ENCODE assay signal across 11 mouse cellular contexts in genomic region chr5:13982417-13983054, GRCm38 (mm10). TPM values are rescaled to one million over a fixed set of nuclear protein-coding genes. Genes with fewer than 3 reads are reported as not detected.
A peak's percentile ranks its signal among the peaks of the same experiment; 100 is the strongest.
DNase-seq lines count a peak whose midpoint lies in the region; ATAC-seq lines count a peak whose summit lies in the region.
"Had no signal": no experiment of that assay in that cellular context is flagged by ENCODE, and none has a peak within 500 bp of the region (broad histone marks: within the 10 kb centered on the region; RNA-seq: fewer than 3 reads in every experiment).

No protein-coding gene starts in this region.

- H3K4me3 ChIP-seq in midbrain, embryonic 12.5 days: no peak overlapping the region
- no peak overlapping the region for H3K4me3 ChIP-seq in midbrain, embryonic 10.5 days
- no peak overlapping the region for H3K4me3 ChIP-seq in forebrain, embryonic 12.5 days (replicated peaks)
- H3K4me3 ChIP-seq in lung, embryonic 16.5 days (ENCODE audit: low read length): no peak overlapping the region
- H3K4me3 ChIP-seq in neural tube, embryonic 15.5 days (replicated peaks): no peak overlapping the region
- no peak overlapping the region for H3K4me3 ChIP-seq in liver, embryonic 11.5 days (ENCODE audit: low read depth, low read length)
- H3K4me3 ChIP-seq in kidney, embryonic 16.5 days (ENCODE audit: low read length): no peak overlapping the region
- H3K4me3 ChIP-seq: limb, embryonic 10.5 days had no signal

- 22% methylated on average over 7 of the region's 7 CpGs for WGBS in midbrain, embryonic 12.5 days
- WGBS in midbrain, embryonic 10.5 days: 32% methylated on average over 7 of the region's 7 CpGs
- 10% methylated on average over 7 of the region's 7 CpGs for WGBS in forebrain, embryonic 12.5 days
- 39% methylated on average over 7 of the region's 7 CpGs for WGBS in lung, embryonic 16.5 days
- WGBS in neural tube, embryonic 15.5 days: 8% methylated on average over 7 of the region's 7 CpGs
- WGBS in liver, embryonic 11.5 days: 64% methylated on average over 7 of the region's 7 CpGs
- 56% methylated on average over 7 of the region's 7 CpGs for WGBS in kidney, embryonic 16.5 days

- H3K27ac ChIP-seq in midbrain, embryonic 12.5 days (replicated peaks): no peak overlapping the region
- H3K27ac ChIP-seq in midbrain, embryonic 10.5 days (replicated peaks): no peak overlapping the region
- H3K27ac ChIP-seq in forebrain, embryonic 12.5 days: no peak overlapping the region
- H3K27ac ChIP-seq in lung, embryonic 16.5 days (ENCODE audit: low read length): peak overlapping the region; percentile 56
- no peak overlapping the region for H3K27ac ChIP-seq in neural tube, embryonic 15.5 days (replicated peaks)
- no peak overlapping the region for H3K27ac ChIP-seq in liver, embryonic 11.5 days (ENCODE audit: low read depth, low read length)
- H3K27ac ChIP-seq in kidney, embryonic 16.5 days (ENCODE audit: low read length): no peak overlapping the region
- H3K27ac ChIP-seq: limb, embryonic 10.5 days had no signal

- H3K27me3 ChIP-seq in midbrain, embryonic 12.5 days: no peaks in the 10 kb centered on the region
- no peaks in the 10 kb centered on the region for H3K27me3 ChIP-seq in midbrain, embryonic 10.5 days (ENCODE audit: low read depth, poor library complexity, severe bottlenecking)
- peaks cover 3% of the 10 kb centered on the region; the same call in 1 of the 2 replicates for H3K27me3 ChIP-seq in forebrain, embryonic 12.5 days
- no peaks in the 10 kb centered on the region for H3K27me3 ChIP-seq in lung, embryonic 16.5 days (ENCODE audit: control insufficient read depth, insufficient read depth, low read depth, low read length)
- H3K27me3 ChIP-seq in neural tube, embryonic 15.5 days (replicated peaks): no peaks in the 10 kb centered on the region
- H3K27me3 ChIP-seq in liver, embryonic 11.5 days (replicated peaks; ENCODE audit: control insufficient read depth, insufficient read depth, low read length): no peaks in the 10 kb centered on the region
- H3K27me3 ChIP-seq in kidney, embryonic 16.5 days (ENCODE audit: insufficient read depth, low read length): no peaks in the 10 kb centered on the region

- H3K4me2 ChIP-seq in midbrain, embryonic 12.5 days (replicated peaks): no peak overlapping the region
- no peak overlapping the region for H3K4me2 ChIP-seq in forebrain, embryonic 12.5 days
- no peak overlapping the region for H3K4me2 ChIP-seq in lung, embryonic 16.5 days (ENCODE audit: low read depth, low read length)
- H3K4me2 ChIP-seq in neural tube, embryonic 15.5 days: no peak overlapping the region
- no peak overlapping the region for H3K4me2 ChIP-seq in liver, embryonic 11.5 days
- no peak overlapping the region for H3K4me2 ChIP-seq in kidney, embryonic 16.5 days (replicated peaks; ENCODE audit: low read depth, low read length)

- no peak overlapping the region for H3K9ac ChIP-seq in midbrain, embryonic 12.5 days (replicated peaks)
- H3K9ac ChIP-seq in forebrain, embryonic 12.5 days: no peak overlapping the region
- H3K9ac ChIP-seq in lung, embryonic 16.5 days (ENCODE audit: low read length): no peak overlapping the region
- H3K9ac ChIP-seq in neural tube, embryonic 15.5 days (replicated peaks): no peak overlapping the region
- no peak overlapping the region for H3K9ac ChIP-seq in liver, embryonic 11.5 days (ENCODE audit: low read depth, low read length)
- no peak overlapping the region for H3K9ac ChIP-seq in kidney, embryonic 16.5 days (replicated peaks; ENCODE audit: low read length)

- peaks cover 10% of the 10 kb centered on the region; the same call in 1 of the 2 replicates for H3K4me1 ChIP-seq in midbrain, embryonic 12.5 days
- peaks cover 9% of the 10 kb centered on the region for H3K4me1 ChIP-seq in midbrain, embryonic 10.5 days
- H3K4me1 ChIP-seq in forebrain, embryonic 12.5 days: peaks cover 11% of the 10 kb centered on the region; the same call in 1 of the 2 replicates
- peaks cover 10% of the 10 kb centered on the region; the same call in 1 of the 2 replicates for H3K4me1 ChIP-seq in lung, embryonic 16.5 days (replicated peaks; ENCODE audit: control insufficient read depth, insufficient read depth, low read length)
- no peaks in the 10 kb centered on the region for H3K4me1 ChIP-seq in neural tube, embryonic 15.5 days
- no peaks in the 10 kb centered on the region for H3K4me1 ChIP-seq in liver, embryonic 11.5 days (replicated peaks; ENCODE audit: control insufficient read depth, insufficient read depth, low read length)
- H3K4me1 ChIP-seq in kidney, embryonic 16.5 days (ENCODE audit: insufficient read depth, low read length): no peaks in the 10 kb centered on the region

- H3K36me3 ChIP-seq in midbrain, embryonic 12.5 days: no peaks in the 10 kb centered on the region
- no peaks in the 10 kb centered on the region for H3K36me3 ChIP-seq in midbrain, embryonic 10.5 days
- H3K36me3 ChIP-seq in forebrain, embryonic 12.5 days (replicated peaks): no peaks in the 10 kb centered on the region
- H3K36me3 ChIP-seq in lung, embryonic 16.5 days (ENCODE audit: control insufficient read depth, insufficient read depth, low read length): no peaks in the 10 kb centered on the region
- H3K36me3 ChIP-seq in neural tube, embryonic 15.5 days: no peaks in the 10 kb centered on the region
- H3K36me3 ChIP-seq in liver, embryonic 11.5 days (ENCODE audit: control insufficient read depth, insufficient read depth, low read length): no peaks in the 10 kb centered on the region
- no peaks in the 10 kb centered on the region for H3K36me3 ChIP-seq in kidney, embryonic 16.5 days (ENCODE audit: insufficient read depth, low read length)
- H3K36me3 ChIP-seq: limb, embryonic 10.5 days had no signal

- no peaks in the 10 kb centered on the region for H3K9me3 ChIP-seq in midbrain, embryonic 12.5 days
- no peaks in the 10 kb centered on the region for H3K9me3 ChIP-seq in midbrain, embryonic 10.5 days (replicated peaks)
- no peaks in the 10 kb centered on the region for H3K9me3 ChIP-seq in forebrain, embryonic 12.5 days
- no peaks in the 10 kb centered on the region for H3K9me3 ChIP-seq in lung, embryonic 16.5 days (ENCODE audit: control insufficient read depth, low read length)
- H3K9me3 ChIP-seq in neural tube, embryonic 15.5 days (replicated peaks): no peaks in the 10 kb centered on the region
- H3K9me3 ChIP-seq in liver, embryonic 11.5 days (ENCODE audit: control insufficient read depth, low read length): no peaks in the 10 kb centered on the region
- no peaks in the 10 kb centered on the region for H3K9me3 ChIP-seq in kidney, embryonic 16.5 days (ENCODE audit: low read length)
- H3K9me3 ChIP-seq: limb, embryonic 10.5 days had no signal

- DNase-seq in midbrain, embryonic 10.5 days (ENCODE audit: low spot score): no peak
- no peak for DNase-seq in right cerebral cortex, adult 18-20 months
- no peak for DNase-seq in liver, embryonic 11.5 days (ENCODE audit: low spot score)
- DNase-seq: cerebellum, adult 18-20 months; right cerebral cortex, postnatal 14 days had no signal

- peak; percentile 82 for ATAC-seq in midbrain, embryonic 12.5 days (ENCODE audit: low FRiP score, low read depth)
- peak; percentile 81 for ATAC-seq in forebrain, embryonic 12.5 days (ENCODE audit: low FRiP score)
- ATAC-seq in lung, embryonic 16.5 days (ENCODE audit: low read depth): peak; percentile 84
- peak; percentile 61 for ATAC-seq in neural tube, embryonic 15.5 days (ENCODE audit: low FRiP score)
- no peak for ATAC-seq in liver, embryonic 11.5 days (replicated peaks; ENCODE audit: low FRiP score)
- ATAC-seq in kidney, embryonic 16.5 days (ENCODE audit: low FRiP score, low TSS enrichment): no peak

RNA-seq across cellular contexts. Expression of gene Sema3e, which starts 42.5 kb away (rescaled TPM):
- polyA plus RNA-seq in midbrain, embryonic 12.5 days (2016; fragmentation: Nextera tagmentation; extraction: Ambion mirVana): 1.6 and 1.7 TPM in 2 replicates
- polyA plus RNA-seq in midbrain, embryonic 10.5 days (2016; fragmentation: Nextera tagmentation; extraction: Ambion mirVana): 1.7 and 1.8 TPM in 2 replicates
- polyA plus RNA-seq in forebrain, embryonic 12.5 days (2016; fragmentation: Nextera tagmentation; extraction: Ambion mirVana): 1.3 and 1.6 TPM in 2 replicates
- 25.0 and 25.4 TPM in 2 replicates for polyA plus RNA-seq in lung, embryonic 16.5 days (2015; fragmentation: Nextera tagmentation; extraction: Ambion mirVana)
- polyA plus RNA-seq in neural tube, embryonic 15.5 days (2015; fragmentation: Nextera tagmentation; extraction: Ambion mirVana): 2.2 and 3.3 TPM in 2 replicates
- polyA plus RNA-seq in liver, embryonic 11.5 days (2014; fragmentation: Nextera tagmentation; extraction: Ambion mirVana): 0.34 and 0.67 TPM in 2 replicates
- 2.6 and 3.1 TPM in 2 replicates for polyA plus RNA-seq in kidney, embryonic 16.5 days (2015; fragmentation: Nextera tagmentation; extraction: Ambion mirVana)

Comparison
In these comparisons a context has a peak if more than half of its experiments do, and no peak if none do; other contexts are left out.
1. ATAC-seq: peak in midbrain, embryonic 12.5 days (single experiment), forebrain, embryonic 12.5 days (single experiment), lung, embryonic 16.5 days (single experiment) and neural tube, embryonic 15.5 days (single experiment); none in liver, embryonic 11.5 days (single experiment) and kidney, embryonic 16.5 days (single experiment).